Mouse (Mus musculus) myocyte (in vitro differentiated cells): Measurements from ENCODE around the gene Tmem202. TPM values are rescaled to one million over a fixed set of nuclear protein-coding genes. Genes with fewer than 3 reads are reported as not detected.

Experiments
- H3K27me3 ChIP-seq: one replicate; pipeline ENCODE4 v1.6.1; 2011; ENCODE audit not compliant: control insufficient read depth, insufficient read depth, insufficient read length
- H3K36me3 ChIP-seq: one replicate; pipeline ENCODE4 v1.6.1; 2011; ENCODE audit not compliant: control insufficient read depth, insufficient read depth
- H3K4me2 ChIP-seq: one replicate; pipeline ENCODE4 v1.6.1; 2011; ENCODE audit warnings: low read depth, control low read depth
- H3K4me3 ChIP-seq: one replicate; pipeline ENCODE4 v1.5.1; 2011; ENCODE audit warnings: mild to moderate bottlenecking, control low read depth, moderate library complexity
- H3K79me2 ChIP-seq: one replicate; pipeline ENCODE4 v1.6.1; 2011; ENCODE audit not compliant: control insufficient read depth, insufficient read depth
- H3ac ChIP-seq: one replicate; pipeline ENCODE4 v1.6.1; 2011; ENCODE audit not compliant: control insufficient read depth, insufficient read length
- CEBPB ChIP-seq: IDR thresholded peaks from 2 replicates; pipeline ENCODE4 v1.6.1; 2011; ENCODE audit warnings: mild to moderate bottlenecking, moderate library complexity; ENCODE audit not compliant: poor library complexity, insufficient read depth, severe bottlenecking
- E2F4 ChIP-seq: IDR thresholded peaks from one replicate; pipeline ENCODE4 v1.6.1; 2011; ENCODE audit warnings: mild to moderate bottlenecking, control low read depth, moderate library complexity; ENCODE audit not compliant: insufficient read depth
- MAX ChIP-seq: IDR thresholded peaks from one replicate; pipeline ENCODE4 v1.6.1; 2011; ENCODE audit warnings: low read depth, mild to moderate bottlenecking, control low read depth
- MYOD1 ChIP-seq, 3 experiments: IDR thresholded peaks; one replicate each; pipeline ENCODE4 v1.6.1; 2011; ENCODE audit warnings: control low read depth in 2 of 3, low read depth in 2 of 3, mild to moderate bottlenecking in 2 of 3, moderate library complexity in 1 of 3; ENCODE audit not compliant: insufficient read length in 2 of 3, control insufficient read depth in 1 of 3
- MYOG ChIP-seq, 3 experiments: IDR thresholded peaks; one replicate each; pipeline ENCODE4 v1.6.1; 2011; ENCODE audit warnings: control low read depth in 2 of 3, low read depth in 2 of 3, mild to moderate bottlenecking in 2 of 3; ENCODE audit not compliant: insufficient read length in 2 of 3, control insufficient read depth in 1 of 3, insufficient read depth in 1 of 3
- POLR2A ChIP-seq: IDR thresholded peaks from one replicate; pipeline ENCODE4 v1.6.1; 2011; ENCODE audit warnings: low read depth, mild to moderate bottlenecking, control low read depth, moderate library complexity; ENCODE audit not compliant: insufficient read length
- POLR2AphosphoS2 ChIP-seq: IDR thresholded peaks from one replicate; pipeline ENCODE4 v1.6.1; 2011; ENCODE audit warnings: low read depth, control low read depth; ENCODE audit not compliant: insufficient read length
- REST ChIP-seq: IDR thresholded peaks from one replicate; pipeline ENCODE4 v1.6.1; 2011; ENCODE audit warnings: mild to moderate bottlenecking, control low read depth, moderate library complexity; ENCODE audit not compliant: insufficient read depth, insufficient read length
- SRF ChIP-seq: IDR thresholded peaks from one replicate; pipeline ENCODE4 v1.6.1; 2011; ENCODE audit warnings: low read depth; ENCODE audit not compliant: control insufficient read depth, insufficient read length
- TCF12 ChIP-seq: IDR thresholded peaks from one replicate; pipeline ENCODE4 v1.6.1; 2011; ENCODE audit warnings: mild to moderate bottlenecking, control low read depth; ENCODE audit not compliant: poor library complexity, insufficient read depth, severe bottlenecking
- TCF3 ChIP-seq: IDR thresholded peaks from one replicate; pipeline ENCODE4 v1.6.1; 2011; ENCODE audit warnings: low read depth, control low read depth; ENCODE audit not compliant: insufficient read length
- USF1 ChIP-seq: IDR thresholded peaks from one replicate; pipeline ENCODE4 v1.6.1; 2011; ENCODE audit warnings: low read depth, mild to moderate bottlenecking, control low read depth, moderate library complexity
- polyA plus RNA-seq: library from polyadenylated mRNA; unstranded; fragments of >200 nt; fragmentation: generic; extraction: Trizol; gene quantifications from one replicate; pipeline ENCODE4 v1.2.1, GENCODE M21; 2012; ENCODE audit warnings: missing spikeins

The Tmem202 gene
- polyA plus RNA-seq, 1 experiment: 1.2 TPM

DNA sequence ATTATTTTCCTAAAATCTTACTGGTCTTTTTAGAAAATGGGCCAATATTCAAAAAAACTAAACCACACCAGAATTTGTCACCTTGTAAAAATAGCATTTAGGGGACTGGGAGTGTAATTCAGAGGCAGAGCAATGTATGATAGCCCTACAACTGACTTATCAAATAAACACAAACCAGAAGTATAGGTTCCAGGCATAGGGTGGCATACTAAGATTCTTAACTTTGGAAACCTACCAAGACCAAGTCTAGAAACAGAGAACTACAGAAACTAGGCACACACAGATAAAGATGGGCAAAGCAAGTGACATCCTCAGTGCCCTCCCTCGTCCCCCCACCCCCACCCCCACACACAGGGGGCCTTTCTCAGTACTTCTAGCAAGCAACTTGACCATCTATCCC is 64.8 kb downstream of the Tmem202 start:
- no peak for TF ChIP-seq MYOG (IDR thresholded peaks at IDR 0.05; ENCODE audit: control insufficient read depth in 1 of 3, insufficient read depth in 1 of 3, insufficient read length in 2 of 3, low read depth in 2 of 3)
- no peak for TF ChIP-seq REST
- no peak for TF ChIP-seq TCF12
- TF ChIP-seq MAX: no peak
- no peak for TF ChIP-seq POLR2A
- TF ChIP-seq CEBPB: no peak
- TF ChIP-seq TCF3: no peak
- TF ChIP-seq POLR2AphosphoS2: no peak
- no peak for TF ChIP-seq E2F4
- Histone ChIP-seq H3ac (no peak overlapping the region), H3K4me2 (no peak overlapping the region), H3K4me3 (no peak overlapping the region), H3K79me2 (peaks cover 100% of the 10 kb centered on the region), H3K36me3 (peaks cover 4% of the 10 kb centered on the region), H3K27me3 (no peaks in the 10 kb centered on the region)

DNA sequence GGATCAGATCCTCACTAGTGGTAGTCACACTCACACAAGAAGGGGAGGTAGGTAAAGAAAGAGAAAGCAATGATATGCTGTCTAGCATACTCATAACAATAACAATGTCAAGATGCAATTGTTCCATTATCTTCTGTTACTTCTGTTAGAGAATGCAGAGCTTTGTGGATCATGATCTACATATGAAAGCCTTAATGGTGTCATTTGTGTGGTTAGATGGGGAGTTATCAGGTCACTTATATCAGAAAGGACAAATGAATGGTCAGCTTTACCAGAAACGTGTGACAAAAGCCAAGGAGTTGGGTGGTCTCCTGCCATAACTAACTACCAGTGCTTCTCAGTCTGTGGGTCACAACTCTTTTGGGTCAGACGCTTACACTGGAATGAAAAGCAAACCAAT is 66.5 kb downstream of the Tmem202 start:
- Histone ChIP-seq H3K27me3 (no peaks in the 10 kb centered on the region), H3K4me3 (no peak overlapping the region), H3K4me2 (no peak overlapping the region), H3K36me3 (peaks cover 4% of the 10 kb centered on the region), H3ac (no peak overlapping the region), H3K79me2 (peaks cover 96% of the 10 kb centered on the region)
- TF ChIP-seq REST: no peak
- no peak for TF ChIP-seq TCF12
- TF ChIP-seq POLR2A: no peak
- TF ChIP-seq MYOD1 (IDR thresholded peaks at IDR 0.05; ENCODE audit: control insufficient read depth in 1 of 3, insufficient read length in 2 of 3, low read depth in 2 of 3): no peak
- no peak for TF ChIP-seq POLR2AphosphoS2
- TF ChIP-seq CEBPB: no peak
- no peak for TF ChIP-seq SRF
- TF ChIP-seq E2F4: no peak

DNA sequence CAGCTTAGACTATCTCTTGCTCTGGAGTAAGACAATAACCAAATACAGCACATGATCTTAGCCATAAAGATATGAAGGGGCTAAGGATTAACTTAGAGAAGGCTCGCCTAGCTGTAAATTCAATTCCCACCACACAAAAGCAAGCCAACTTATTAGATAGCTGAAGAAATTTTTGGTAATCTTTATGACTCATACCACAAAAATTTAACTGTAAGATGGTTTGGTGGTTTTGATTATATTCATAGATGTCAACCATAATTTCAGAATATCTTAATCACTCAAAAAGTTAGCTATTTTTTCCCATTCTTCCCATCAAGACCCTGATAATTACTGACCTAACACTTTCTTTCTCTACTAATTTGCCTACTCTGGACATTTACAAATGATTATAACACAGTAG is 70.2 kb downstream of the Tmem202 start:
- H3K27me3 ChIP-seq: no peaks in the 10 kb centered on the region
- H3K4me3 ChIP-seq: no peak overlapping the region
- H3ac ChIP-seq: no peak overlapping the region
- TF ChIP-seq CEBPB (peak; percentile 17; the same call in 1 of the 2 replicates), TCF12 (no peak), USF1 (peak; percentile 36)
- H3K36me3 ChIP-seq: peaks cover 4% of the 10 kb centered on the region
- H3K79me2 ChIP-seq: peaks cover 94% of the 10 kb centered on the region
- no peak overlapping the region for H3K4me2 ChIP-seq

Other genes starting within 250 kb of the Tmem202 start
- gene Adpgk, start 248.3 kb downstream of the Tmem202 start, polyA plus RNA-seq: 25.4 TPM
- 3.8 TPM for gene Bbs4, start 186.3 kb downstream of the Tmem202 start, polyA plus RNA-seq
- gene Arih1, start 53.2 kb downstream of the Tmem202 start, polyA plus RNA-seq: 38.1 TPM
- gene Hexa, start 307 bp downstream of the Tmem202 start, polyA plus RNA-seq: 131 TPM
- gene Celf6, start 38.1 kb upstream of the Tmem202 start, polyA plus RNA-seq: not detected
- gene Parp6, start 77.4 kb upstream of the Tmem202 start, polyA plus RNA-seq: 11.4 TPM
- 3,717 TPM for gene Pkm, start 116.5 kb upstream of the Tmem202 start, polyA plus RNA-seq
- 1.5 TPM for gene Gramd2, start 140.3 kb upstream of the Tmem202 start, polyA plus RNA-seq
- 2.6 TPM for gene Senp8, start 210.9 kb upstream of the Tmem202 start, polyA plus RNA-seq
- 3.5 TPM for gene Myo9a, start 211.0 kb upstream of the Tmem202 start, polyA plus RNA-seq